Mouse (Mus musculus) lung, embryonic 15.5 days (tissue): ENCODE measurements around the gene Cox4i2. TPM values are rescaled to one million over a fixed set of nuclear protein-coding genes. Genes with fewer than 3 reads are reported as not detected.
A peak's percentile ranks its signal among the peaks of the same experiment; 100 is the strongest.

Experiments used
- ATAC-seq: fragments of 200-750 bp; cut with Nextera tagmentation; 2 replicates; pipeline ENCODE4 v1.8.0; 2017; ENCODE audit warnings: moderate number of reproducible peaks, borderline replicate concordance; ENCODE audit not compliant: low FRiP score, low TSS enrichment; ENCODE audit errors: extremely low read depth
- H3K27ac ChIP-seq: fragments of 300-500 bp; sonication (generic); 2 replicates; pipeline ENCODE4 v1.5.1; 2015; ENCODE audit warnings: moderate library complexity, mild to moderate bottlenecking, inconsistent platforms
- H3K27me3 ChIP-seq: fragments of 300-500 bp; sonication (generic); 2 replicates; pipeline ENCODE4 v1.6.1; 2015; ENCODE audit warnings: inconsistent platforms
- H3K36me3 ChIP-seq: fragments of 300-500 bp; sonication (generic); 2 replicates; pipeline ENCODE4 v1.6.1; 2015; ENCODE audit warnings: inconsistent platforms
- H3K4me1 ChIP-seq: fragments of 300-500 bp; sonication (generic); 2 replicates; pipeline ENCODE4 v1.6.1; 2015; ENCODE audit warnings: inconsistent platforms
- H3K4me2 ChIP-seq: fragments of 300-500 bp; sonication (generic); 2 replicates; pipeline ENCODE4 v1.6.1; 2015; ENCODE audit warnings: inconsistent platforms, mild to moderate bottlenecking, moderate library complexity
- H3K4me3 ChIP-seq: fragments of 300-500 bp; sonication (generic); 2 replicates; pipeline ENCODE4 v1.5.1; 2015; ENCODE audit warnings: mild to moderate bottlenecking, inconsistent platforms
- H3K9ac ChIP-seq: fragments of 300-500 bp; sonication (generic); 2 replicates; pipeline ENCODE4 v1.6.1; 2015; ENCODE audit warnings: inconsistent platforms
- H3K9me3 ChIP-seq: fragments of 300-500 bp; sonication (generic); 2 replicates; pipeline ENCODE4 v1.6.1; 2016; ENCODE audit warnings: inconsistent platforms
- WGBS: fragments of 180-500 bp; shearing (Covaris S2); methylation state at CpG from one replicate; pipeline ENCODE4 v1.1.7; 2015; 5-methylcytosine and 5-hydroxymethylcytosine counted together
- polyA plus RNA-seq: library from polyadenylated mRNA; unstranded; fragments of >200 nt; fragmentation: Nextera tagmentation; extraction: Ambion mirVana; gene quantifications from 2 replicates; pipeline ENCODE4 v1.2.1, GENCODE M21; 2015

The Cox4i2 gene
- polyA plus RNA-seq, 1 experiment from 2014 or later: 81.0 TPM

GRCm38 (mm10) chr2:152789591-152789999 is 35.6 kb downstream of the Cox4i2 start:
- H3K27ac ChIP-seq: peak overlapping the region; percentile 82
- no peak overlapping the region; the same call in 1 of the 2 replicates for H3K4me2 ChIP-seq
- H3K9me3 ChIP-seq: no peaks in the 10 kb centered on the region
- ATAC-seq: peak; percentile 43; the same call in 1 of the 2 replicates
- no peak overlapping the region for H3K4me3 ChIP-seq
- H3K4me1 ChIP-seq: peaks cover 80% of the 10 kb centered on the region
- WGBS: 14% methylated on average over 4 of the region's 4 CpGs
- H3K9ac ChIP-seq: no peak overlapping the region
- no peaks in the 10 kb centered on the region for H3K27me3 ChIP-seq
- H3K36me3 ChIP-seq: no peaks in the 10 kb centered on the region; the same call in 1 of the 2 replicates

- peak overlapping the region; percentile 8; the same call in 1 of the 2 replicates for H3K27ac ChIP-seq
- no peaks in the 10 kb centered on the region; the same call in 1 of the 2 replicates for H3K36me3 ChIP-seq
- peaks cover 55% of the 10 kb centered on the region for H3K4me1 ChIP-seq
- H3K27me3 ChIP-seq: no peaks in the 10 kb centered on the region
- no peaks in the 10 kb centered on the region for H3K9me3 ChIP-seq
- ATAC-seq: no peak
- WGBS: 29% methylated on average over 2 of the region's 2 CpGs
- H3K4me3 ChIP-seq: no peak overlapping the region
- H3K9ac ChIP-seq: no peak overlapping the region
- H3K4me2 ChIP-seq: no peak overlapping the region
Observed at GRCm38 (mm10) chr2:152792461-152792860, 38.5 kb downstream of the Cox4i2 start.

- H3K9ac ChIP-seq: no peak overlapping the region
- H3K4me1 ChIP-seq: peaks cover 45% of the 10 kb centered on the region
- 76% methylated on average over 5 of the region's 5 CpGs for WGBS
Observed at GRCm38 (mm10) chr2:152793381-152793780, 39.4 kb downstream of the Cox4i2 start.

GRCm38 (mm10) chr2:152794281-152794827 is 40.4 kb downstream of the Cox4i2 start:
- no peaks in the 10 kb centered on the region for H3K27me3 ChIP-seq
- no peak overlapping the region for H3K4me2 ChIP-seq
- WGBS: 72% methylated on average over 9 of the region's 9 CpGs
- H3K9me3 ChIP-seq: no peaks in the 10 kb centered on the region
- ATAC-seq: no peak
- no peak overlapping the region for H3K4me3 ChIP-seq
- H3K4me1 ChIP-seq: peaks cover 36% of the 10 kb centered on the region
- no peak overlapping the region; the same call in 1 of the 2 replicates for H3K27ac ChIP-seq
- H3K36me3 ChIP-seq: no peaks in the 10 kb centered on the region; the same call in 1 of the 2 replicates
- no peak overlapping the region for H3K9ac ChIP-seq

More at GRCm38 (mm10) chr2:152793381-152793780, 39.4 kb downstream of the Cox4i2 start:
- Histone ChIP-seq H3K4me2 (no peak overlapping the region), H3K27ac (no peak overlapping the region), H3K9me3 (no peaks in the 10 kb centered on the region), H3K27me3 (no peaks in the 10 kb centered on the region), H3K4me3 (no peak overlapping the region), H3K36me3 (no peaks in the 10 kb centered on the region; the same call in 1 of the 2 replicates)
- no peak for ATAC-seq

GRCm38 (mm10) chr2:152797589-152797988 is 43.6 kb downstream of the Cox4i2 start:
- Histone ChIP-seq H3K27me3 (no peaks in the 10 kb centered on the region), H3K9ac (no peak overlapping the region), H3K4me2 (no peak overlapping the region), H3K4me3 (no peak overlapping the region), H3K36me3 (no peaks in the 10 kb centered on the region; the same call in 1 of the 2 replicates), H3K9me3 (no peaks in the 10 kb centered on the region), H3K27ac (no peak overlapping the region), H3K4me1 (peaks cover 7% of the 10 kb centered on the region)
- no peak for ATAC-seq
- WGBS: 71% methylated on average over 1 of the region's 1 CpGs

- Histone ChIP-seq H3K9ac (no peak overlapping the region), H3K27me3 (no peaks in the 10 kb centered on the region), H3K36me3 (no peaks in the 10 kb centered on the region), H3K4me2 (no peak overlapping the region), H3K4me1 (peaks cover 13% of the 10 kb centered on the region), H3K9me3 (no peaks in the 10 kb centered on the region), H3K4me3 (no peak overlapping the region), H3K27ac (no peak overlapping the region)
- ATAC-seq: no peak
- 69% methylated on average over 7 of the region's 7 CpGs for WGBS
Observed at GRCm38 (mm10) chr2:152799954-152800761, 46.2 kb downstream of the Cox4i2 start.

- H3K4me1 ChIP-seq: peaks cover 17% of the 10 kb centered on the region
- H3K36me3 ChIP-seq: no peaks in the 10 kb centered on the region
- no peaks in the 10 kb centered on the region for H3K9me3 ChIP-seq
- H3K27me3 ChIP-seq: no peaks in the 10 kb centered on the region
- H3K9ac ChIP-seq: no peak overlapping the region
- ATAC-seq: no peak
- no peak overlapping the region for H3K4me2 ChIP-seq
- no peak overlapping the region for H3K27ac ChIP-seq
- no peak overlapping the region for H3K4me3 ChIP-seq
Observed at GRCm38 (mm10) chr2:152800762-152801113, 46.8 kb downstream of the Cox4i2 start.

- WGBS: 91% methylated on average over 10 of the region's 10 CpGs
- no peak overlapping the region for H3K27ac ChIP-seq
- H3K4me2 ChIP-seq: no peak overlapping the region
- ATAC-seq: no peak
- H3K4me3 ChIP-seq: no peak overlapping the region
- H3K36me3 ChIP-seq: no peaks in the 10 kb centered on the region
- H3K9me3 ChIP-seq: no peaks in the 10 kb centered on the region
- no peak overlapping the region for H3K9ac ChIP-seq
- H3K27me3 ChIP-seq: no peaks in the 10 kb centered on the region
- peaks cover 27% of the 10 kb centered on the region for H3K4me1 ChIP-seq
Observed at GRCm38 (mm10) chr2:152802303-152802702, 48.3 kb downstream of the Cox4i2 start.

GRCm38 (mm10) chr2:152803081-152803480 is 49.1 kb downstream of the Cox4i2 start:
- no peaks in the 10 kb centered on the region for H3K9me3 ChIP-seq
- H3K4me2 ChIP-seq: no peak overlapping the region
- peaks cover 27% of the 10 kb centered on the region for H3K4me1 ChIP-seq
- no peaks in the 10 kb centered on the region for H3K36me3 ChIP-seq
- no peak for ATAC-seq
- no peaks in the 10 kb centered on the region for H3K27me3 ChIP-seq
- H3K9ac ChIP-seq: no peak overlapping the region
- 88% methylated on average over 5 of the region's 5 CpGs for whole genome bisulfite sequencing
- H3K27ac ChIP-seq: no peak overlapping the region
- no peak overlapping the region for H3K4me3 ChIP-seq

GRCm38 (mm10) chr2:152804408-152805110 is 50.6 kb downstream of the Cox4i2 start:
- ATAC-seq: peak; percentile 50
- Histone ChIP-seq H3K4me2 (no peak overlapping the region; the same call in 1 of the 2 replicates), H3K9me3 (no peaks in the 10 kb centered on the region), H3K4me3 (no peak overlapping the region), H3K27me3 (no peaks in the 10 kb centered on the region), H3K27ac (peak overlapping the region; percentile 77), H3K9ac (0 out of 2 replicates have a peak overlapping the region, but pooled peaks have one; percentile 12), H3K4me1 (peaks cover 27% of the 10 kb centered on the region), H3K36me3 (no peaks in the 10 kb centered on the region)
- WGBS: 11% methylated on average over 6 of the region's 6 CpGs

GRCm38 (mm10) chr2:152805111-152805490 is 51.1 kb downstream of the Cox4i2 start:
- peak overlapping the region; percentile 77 for H3K27ac ChIP-seq
- H3K4me2 ChIP-seq: no peak overlapping the region
- peaks cover 33% of the 10 kb centered on the region for H3K4me1 ChIP-seq
- H3K9me3 ChIP-seq: no peaks in the 10 kb centered on the region
- no peaks in the 10 kb centered on the region for H3K36me3 ChIP-seq
- no peak overlapping the region for H3K4me3 ChIP-seq
- 52% methylated on average over 5 of the region's 5 CpGs for WGBS
- no peaks in the 10 kb centered on the region for H3K27me3 ChIP-seq
- H3K9ac ChIP-seq: 0 out of 2 replicates have a peak overlapping the region, but pooled peaks have one; percentile 12
- peak; percentile 32; the same call in 1 of the 2 replicates for ATAC-seq
